Mouse (Mus musculus): ENCODE data around the gene Ralgps1.

DNA sequence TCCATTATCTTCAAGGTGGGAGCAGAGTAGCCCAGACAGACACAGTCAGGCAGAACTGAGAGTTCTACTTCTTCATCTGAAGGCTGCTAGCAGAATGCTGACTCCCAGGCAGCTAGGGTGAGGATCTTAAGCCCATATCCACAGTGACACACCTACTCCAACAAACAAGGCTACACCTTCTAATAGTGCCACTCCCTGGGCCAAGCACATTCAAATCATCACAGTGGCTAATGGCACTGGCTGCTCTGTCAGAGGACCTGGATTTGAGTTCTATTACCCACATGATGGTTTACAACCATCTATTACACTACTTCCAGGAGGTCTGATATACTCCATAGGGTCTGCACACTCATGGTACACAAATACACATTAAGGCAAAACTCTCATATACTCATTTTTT lies 21.7 kb upstream of the Ralgps1 start:
- TF ChIP-seq CTCF (IDR thresholded peaks at IDR 0.05; ENCODE audit: insufficient read depth, low read length) (no peak), POLR2A (IDR thresholded peaks at IDR 0.05; ENCODE audit: borderline replicate concordance, extremely low read depth, low read depth, low read length) (no peak)

All from lung, adult 2 months (tissue).